Mouse (Mus musculus): Measurements from ENCODE around the gene Ackr4.

GRCm38 (mm10) chr9:104128110-104128509 is 1.4 kb upstream of the Ackr4 start:
- TF ChIP-seq CTCF (IDR thresholded peaks at IDR 0.05; ENCODE audit: insufficient read depth, low read length) (no peak), POLR2A (IDR thresholded peaks at IDR 0.05; ENCODE audit: borderline replicate concordance, extremely low read depth, low read depth, low read length) (no peak)

All from lung, adult 2 months (tissue).